Mouse (Mus musculus): ENCODE data around the gene Slco3a1. TPM values are rescaled to one million over a fixed set of nuclear protein-coding genes. Genes with fewer than 3 reads are reported as not detected.

Slco3a1 gene
- total and polyA plus RNA-seq, 2 experiments, result 2.1 to 4.3 TPM

GRCm38 (mm10) chr7:74240459-74241172 is 314.0 kb downstream of the Slco3a1 start:
- Histone ChIP-seq H3K36me3 (ENCODE audit: control insufficient read depth, insufficient read depth, low read length) (no peaks in the 10 kb centered on the region), H3K4me3 (ENCODE audit: insufficient read depth, low read depth, low read length) (no peak overlapping the region), H3K79me2 (ENCODE audit: control insufficient read depth, insufficient read depth, low read length) (no peaks in the 10 kb centered on the region), H3K9ac (ENCODE audit: low read depth, low read length) (no peak overlapping the region), H3K27me3 (ENCODE audit: control insufficient read depth, insufficient read depth, low read length) (no peaks in the 10 kb centered on the region), H3K4me1 (ENCODE audit: control insufficient read depth, insufficient read depth, low read length) (no peaks in the 10 kb centered on the region), H3K27ac (replicated peaks; ENCODE audit: insufficient read depth, low read depth, low read length) (no peak overlapping the region)
- TF ChIP-seq CTCF (IDR thresholded peaks at IDR 0.05; ENCODE audit: low read depth, low read length) (no peak), POLR2A (IDR thresholded peaks at IDR 0.05; ENCODE audit: extremely low read depth, insufficient read depth, low read length) (no peak)
- DNase-seq (ENCODE audit: extremely low read depth, low read depth, low spot score), result no peak
- WGBS, result 68% methylated on average over 4 of the region's 4 CpGs

Measured in liver, adult 2 months (tissue).